Mouse (Mus musculus) ovary, postnatal 10 days (tissue): ENCODE data around the gene Gprc5a.

Experiments
- DNase-seq: peaks from one replicate; pipeline ENCODE4 v3.0.0; 2022; ENCODE audit warnings: low spot score

Gene Gprc5a

GRCm38 (mm10) chr6:135065236-135065957, at the start of gene Gprc5a:
Gprc5a (plus strand) TSS chr6:135065651.
- DNase-seq = no peak

- no peak for DNase-seq
Observed at GRCm38 (mm10) chr6:135017211-135017610, 48.2 kb upstream of the Gprc5a start.

GRCm38 (mm10) chr6:135019564-135019963, 45.9 kb upstream of the Gprc5a start:
- DNase-seq = no peak

- DNase-seq = no peak
Observed at GRCm38 (mm10) chr6:135021633-135022032, 43.8 kb upstream of the Gprc5a start.

- DNase-seq = no peak
Observed at GRCm38 (mm10) chr6:135023379-135023778, 42.1 kb upstream of the Gprc5a start.

GRCm38 (mm10) chr6:135024781-135025420, 40.5 kb upstream of the Gprc5a start:
- no peak for DNase-seq

- no peak for DNase-seq
Observed at GRCm38 (mm10) chr6:135026232-135026631, 39.2 kb upstream of the Gprc5a start.

- DNase-seq = no peak
Observed at GRCm38 (mm10) chr6:135026755-135027154, 38.7 kb upstream of the Gprc5a start.

- no peak for DNase-seq
Observed at GRCm38 (mm10) chr6:135029246-135029645, 36.2 kb upstream of the Gprc5a start.

- no peak for DNase-seq
Observed at GRCm38 (mm10) chr6:135038674-135039073, 26.8 kb upstream of the Gprc5a start.

GRCm38 (mm10) chr6:135040275-135040871, 25.1 kb upstream of the Gprc5a start:
- no peak for DNase-seq

- no peak for DNase-seq
Observed at GRCm38 (mm10) chr6:135041930-135042329, 23.5 kb upstream of the Gprc5a start.

GRCm38 (mm10) chr6:135047276-135047675, 18.2 kb upstream of the Gprc5a start:
- DNase-seq = no peak

- no peak for DNase-seq
Observed at GRCm38 (mm10) chr6:135048509-135048908, 16.9 kb upstream of the Gprc5a start.

- DNase-seq = no peak
Observed at GRCm38 (mm10) chr6:135048956-135049355, 16.5 kb upstream of the Gprc5a start.

- no peak for DNase-seq
Observed at GRCm38 (mm10) chr6:135053789-135054188, 11.7 kb upstream of the Gprc5a start.

GRCm38 (mm10) chr6:135055882-135056281, 9.6 kb upstream of the Gprc5a start:
- DNase-seq = no peak

GRCm38 (mm10) chr6:135060728-135061127, 4.7 kb upstream of the Gprc5a start:
- no peak for DNase-seq

- DNase-seq = no peak
Observed at GRCm38 (mm10) chr6:135064621-135065020, 830 bp upstream of the Gprc5a start.

- no peak for DNase-seq
Observed at GRCm38 (mm10) chr6:135066795-135067445, 1.5 kb downstream of the Gprc5a start.

- no peak for DNase-seq
Observed at GRCm38 (mm10) chr6:135068221-135068620, 2.8 kb downstream of the Gprc5a start.

GRCm38 (mm10) chr6:135069856-135070255, 4.4 kb downstream of the Gprc5a start:
- DNase-seq = no peak

- DNase-seq = no peak
Observed at GRCm38 (mm10) chr6:135070347-135070746, 4.9 kb downstream of the Gprc5a start.
